7 mouse cellular contexts compared by ENCODE assay signal in genomic region chr11:50319343-50319742, GRCm38 (mm10). TPM values are rescaled to one million over a fixed set of nuclear protein-coding genes. Genes with fewer than 3 reads are reported as not detected.
"Had no signal": no experiment of that assay in that cellular context is flagged by ENCODE, and none has a peak within 500 bp of the region (broad histone marks: within the 10 kb centered on the region; RNA-seq: fewer than 3 reads in every experiment).

No protein-coding gene starts in this region.

RNA-seq across cellular contexts. Expression of gene Cby3, which starts 34.9 kb away (rescaled TPM):
- total RNA-seq: layer of hippocampus, postnatal 14 days; left cerebral cortex, postnatal 14 days; monocyte, adult 5-6 weeks; neutrophil, adult 5-6 weeks had no signal
- polyA plus RNA-seq: liver, embryonic 11.5 days; liver, embryonic 16.5 days; neural tube, embryonic 12.5 days had no signal
